Mouse (Mus musculus) large intestine, adult 2 months (tissue): ENCODE data around the gene Mta2. TPM values are rescaled to one million over a fixed set of nuclear protein-coding genes. Genes with fewer than 3 reads are reported as not detected.
A peak's percentile ranks its signal among the peaks of the same experiment; 100 is the strongest.

Source experiments
- DNase-seq: peaks from one replicate; pipeline ENCODE4 v3.0.0-alpha.2; 2012; ENCODE audit warnings: low read depth, low spot score
- WGBS: fragments of 180-500 bp; shearing (Covaris S2); methylation state at CpG from one replicate; pipeline ENCODE4 v1.1.7; 2018; 5-methylcytosine and 5-hydroxymethylcytosine counted together
- polyA plus RNA-seq: library from polyadenylated mRNA; depleted of rRNA; stranded (reverse); fragments of >200 nt; gene quantifications from 2 replicates; pipeline ENCODE4 v1.2.3, GENCODE M21; 2012; rRNA removed

Gene Mta2
- polyA plus RNA-seq, 1 experiment = 32.3 TPM

- WGBS = under 1% methylated on average over 53 of the region's 53 CpGs
- no peak for DNase-seq
These were observed 48.1 kb downstream of the Mta2 start for GRCm38 (mm10) chr19:8989567-8990431.

DNA sequence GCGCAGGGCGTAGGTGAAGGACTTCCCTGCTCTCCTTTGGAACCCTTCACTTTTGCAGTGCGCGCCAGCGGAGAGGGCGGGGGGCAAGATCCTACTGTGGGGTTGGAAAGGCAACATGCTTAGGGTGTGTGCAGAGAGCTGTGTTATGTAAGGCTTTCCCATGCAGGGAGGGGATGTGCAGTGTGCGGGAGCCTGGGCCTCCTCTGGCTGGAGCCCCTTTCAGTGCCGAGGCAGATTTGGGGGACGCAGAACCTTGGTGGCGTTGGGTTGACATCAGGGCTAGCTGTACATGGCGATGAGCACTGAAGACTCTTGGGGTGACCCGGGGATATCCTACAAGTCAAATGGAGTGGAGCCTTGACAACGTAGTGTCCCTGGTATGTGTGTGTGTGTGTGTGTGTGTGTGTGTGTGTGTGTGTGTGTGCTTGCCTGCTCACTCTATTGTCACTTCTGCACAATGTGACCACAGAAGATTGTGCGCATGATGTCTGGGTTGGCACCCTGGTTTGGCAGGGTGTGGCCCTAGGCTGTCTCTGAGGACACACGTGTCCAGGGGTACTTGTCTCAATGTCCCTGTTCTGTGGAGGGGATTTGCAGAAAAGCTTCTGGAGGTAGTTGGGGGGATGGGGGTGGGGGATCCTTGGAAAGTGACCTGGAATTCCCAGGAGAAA is 48.9 kb downstream of the Mta2 start:
- 17% methylated on average over 15 of the region's 15 CpGs for WGBS
- DNase-seq = no peak

GRCm38 (mm10) chr19:8991245-8991870 is 49.7 kb downstream of the Mta2 start:
- 45% methylated on average over 4 of the region's 4 CpGs for WGBS
- DNase-seq = no peak

DNA sequence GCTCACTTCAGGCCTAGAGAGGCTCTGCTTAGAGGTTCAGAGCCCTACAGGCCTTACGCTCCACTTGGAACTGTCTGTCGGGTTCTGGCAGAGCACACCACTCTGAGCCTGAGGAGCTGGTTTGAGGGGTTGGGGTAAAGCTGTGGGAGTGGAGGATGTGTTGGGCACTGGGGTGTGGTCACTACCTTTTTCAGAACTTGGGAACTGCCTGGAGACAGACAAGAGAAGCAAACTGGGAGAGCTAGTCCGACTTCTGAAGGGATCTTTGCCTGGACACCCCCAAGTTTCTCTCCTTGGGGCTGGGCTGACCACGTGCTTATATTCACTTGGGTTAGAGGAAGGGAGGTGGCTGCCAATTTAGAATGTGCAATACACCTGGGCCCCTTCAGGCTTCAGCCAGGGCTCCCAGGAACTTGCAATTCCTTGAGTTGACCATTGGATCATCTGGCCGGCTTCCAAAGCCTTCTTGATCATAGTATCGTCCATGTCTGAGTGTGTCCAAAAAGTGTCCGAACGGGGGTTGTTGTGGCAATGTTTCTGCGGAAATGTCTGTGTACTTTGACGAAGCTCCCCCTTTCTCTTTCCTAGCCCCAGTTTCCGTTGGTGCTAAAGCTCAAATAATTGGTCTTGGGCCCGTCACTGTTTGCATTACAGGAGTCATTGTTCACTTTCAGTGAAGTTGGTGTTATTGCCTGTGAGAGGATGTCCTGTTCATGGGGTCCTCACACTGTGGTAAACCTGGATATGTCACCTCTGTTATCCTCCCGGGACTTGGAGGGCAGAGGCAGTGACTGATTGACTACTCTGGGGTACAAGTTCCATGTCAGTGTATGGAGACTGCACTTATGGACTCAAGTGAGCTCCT is 50.4 kb downstream of the Mta2 start:
- WGBS = 34% methylated on average over 13 of the region's 13 CpGs
- DNase-seq = no peak

- 16% methylated on average over 12 of the region's 12 CpGs for WGBS
- no peak for DNase-seq
These were observed 51.3 kb downstream of the Mta2 start for GRCm38 (mm10) chr19:8992769-8993624.

- no peak for DNase-seq
- 48% methylated on average over 2 of the region's 2 CpGs for WGBS
These were observed 51.9 kb downstream of the Mta2 start for GRCm38 (mm10) chr19:8993625-8993912.

DNA sequence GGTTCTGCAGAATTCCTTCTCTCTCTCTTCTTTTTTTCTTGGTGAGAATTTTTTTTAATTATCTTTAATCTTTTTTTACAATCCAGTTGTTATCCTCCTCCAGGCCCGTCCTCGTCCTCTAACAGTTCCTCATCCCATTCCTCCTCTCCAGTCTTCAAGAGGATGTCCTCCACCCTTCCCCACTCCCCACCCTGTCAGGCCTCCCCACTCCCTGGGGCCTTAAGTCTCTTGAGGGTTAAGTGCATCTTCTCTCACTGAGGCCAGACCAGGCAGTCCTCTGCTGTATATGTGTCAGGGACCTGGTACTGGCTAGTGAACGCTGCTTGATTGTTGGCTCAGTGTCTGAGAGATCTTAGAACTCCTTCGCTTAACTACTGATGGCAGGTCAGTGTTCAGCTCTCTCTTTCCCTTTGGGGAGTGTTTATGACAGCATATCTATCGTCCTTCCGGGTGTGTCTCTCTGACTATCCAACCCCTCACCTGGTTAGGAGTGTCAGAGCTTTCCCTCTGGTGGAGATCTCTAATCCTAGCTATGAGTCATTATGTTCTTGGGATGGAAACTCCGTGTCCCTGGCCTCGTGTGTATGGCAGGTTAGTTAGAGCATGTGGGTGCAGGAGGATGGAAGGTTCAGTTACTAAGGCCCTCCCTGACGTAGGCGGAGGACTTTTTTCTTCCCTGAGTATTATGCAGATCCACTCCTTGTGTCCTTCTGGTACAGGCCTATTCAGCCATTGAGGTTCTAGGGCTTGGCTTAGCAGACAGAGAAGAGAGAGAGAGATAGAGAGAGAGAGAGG is 53.3 kb downstream of the Mta2 start:
- WGBS = 13% methylated on average over 10 of the region's 10 CpGs
- no peak for DNase-seq

- WGBS = 88% methylated on average over 6 of the region's 6 CpGs
- no peak for DNase-seq
These were observed 54.9 kb downstream of the Mta2 start for GRCm38 (mm10) chr19:8996601-8997000.

GRCm38 (mm10) chr19:8997546-8997945 is 55.9 kb downstream of the Mta2 start:
- WGBS = 3% methylated on average over 4 of the region's 4 CpGs
- DNase-seq = peak; percentile 81

DNA sequence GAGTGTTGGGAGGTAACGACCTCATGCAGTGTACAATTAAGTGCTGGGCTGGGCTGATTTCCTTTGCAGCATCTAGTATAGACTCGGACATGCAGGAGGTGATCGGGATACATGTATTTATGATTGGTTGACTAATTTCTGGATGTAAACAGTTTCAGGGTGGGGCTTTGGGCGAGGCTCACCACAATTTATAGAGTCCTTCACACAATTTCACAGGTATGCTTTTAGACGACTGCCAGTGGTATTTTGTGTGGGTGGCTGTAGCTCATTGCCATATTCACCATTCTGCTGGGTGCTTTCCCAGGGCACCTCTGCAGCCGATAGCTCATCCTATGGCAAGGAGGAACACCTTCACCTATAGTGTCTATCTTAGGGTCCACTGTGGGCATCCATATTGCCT is 56.9 kb downstream of the Mta2 start:
- no peak for DNase-seq

GRCm38 (mm10) chr19:8999223-8999622 is 57.5 kb downstream of the Mta2 start:
- 81% methylated on average over 4 of the region's 4 CpGs for WGBS
- no peak for DNase-seq

More for the DNA sequence above, 56.9 kb downstream of the Mta2 start:
- WGBS = 25% methylated on average over 6 of the region's 6 CpGs

Other genes with a start within 250 kb of the Mta2 start
- gene Slc3a2, start 218.5 kb upstream of the Mta2 start, polyA plus RNA-seq = 194 and 323 TPM in 2 replicates
- gene Wdr74, start 206.0 kb upstream of the Mta2 start, polyA plus RNA-seq = 33.3 and 39.9 TPM in 2 replicates
- gene 1700092M07Rik, start 201.2 kb upstream of the Mta2 start, polyA plus RNA-seq = not detected in 2 replicates
- 71.7 and 97.3 TPM in 2 replicates for gene Stx5a, start 200.5 kb upstream of the Mta2 start, polyA plus RNA-seq
- 79.1 and 92.6 TPM in 2 replicates for gene Nxf1, start 184.8 kb upstream of the Mta2 start, polyA plus RNA-seq
- gene Tmem223, start 170.9 kb upstream of the Mta2 start, polyA plus RNA-seq = 107 and 131 TPM in 2 replicates
- gene Tmem179b, start 167.4 kb upstream of the Mta2 start, polyA plus RNA-seq = 107 and 122 TPM in 2 replicates
- gene Taf6l, start 155.5 kb upstream of the Mta2 start, polyA plus RNA-seq = 7.8 and 8.1 TPM in 2 replicates
- 46.2 and 53.1 TPM in 2 replicates for gene Polr2g, start 143.3 kb upstream of the Mta2 start, polyA plus RNA-seq
- 1.8 TPM in 2 replicates for gene Zbtb3, start 139.3 kb upstream of the Mta2 start, polyA plus RNA-seq
- 14.8 and 23.6 TPM in 2 replicates for gene Ttc9c, start 122.5 kb upstream of the Mta2 start, polyA plus RNA-seq
- 16.3 and 21.8 TPM in 2 replicates for gene Hnrnpul2, start 121.9 kb upstream of the Mta2 start, polyA plus RNA-seq
- 2.4 and 4.4 TPM in 2 replicates for gene AC129217.1, start 112.1 kb upstream of the Mta2 start, polyA plus RNA-seq
- 79.8 and 82.1 TPM in 2 replicates for gene Bscl2, start 104.4 kb upstream of the Mta2 start, polyA plus RNA-seq
- gene Gng3, start 102.7 kb upstream of the Mta2 start, polyA plus RNA-seq = 1.4 and 1.6 TPM in 2 replicates
- 0.74 and 0.84 TPM in 2 replicates for gene Lrrn4cl, start 91.1 kb upstream of the Mta2 start, polyA plus RNA-seq
- 82.6 and 86.1 TPM in 2 replicates for gene Ubxn1, start 70.4 kb upstream of the Mta2 start, polyA plus RNA-seq
- gene Uqcc3, start 61.0 kb upstream of the Mta2 start, polyA plus RNA-seq = 19.7 and 23.4 TPM in 2 replicates
- gene Lbhd1, start 58.1 kb upstream of the Mta2 start, polyA plus RNA-seq = 2.2 and 2.3 TPM in 2 replicates
- not detected in 2 replicates for gene Gm49403, start 57.9 kb upstream of the Mta2 start, polyA plus RNA-seq
- 17.7 and 21.0 TPM in 2 replicates for gene 1810009A15Rik, start 53.0 kb upstream of the Mta2 start, polyA plus RNA-seq
- not detected in 2 replicates for gene Gm49416, start 52.9 kb upstream of the Mta2 start, polyA plus RNA-seq
- gene Ints5, start 48.9 kb upstream of the Mta2 start, polyA plus RNA-seq = 24.4 and 26.9 TPM in 2 replicates
- 104 and 157 TPM in 2 replicates for gene Ganab, start 43.8 kb upstream of the Mta2 start, polyA plus RNA-seq
- 66.6 and 72.2 TPM in 2 replicates for gene B3gat3, start 21.5 kb upstream of the Mta2 start, polyA plus RNA-seq
- 6.8 and 8.9 TPM in 2 replicates for gene Rom1, start 12.5 kb upstream of the Mta2 start, polyA plus RNA-seq
- gene Eml3, start 12.3 kb upstream of the Mta2 start, polyA plus RNA-seq = 24.3 and 32.1 TPM in 2 replicates
- 13.6 and 18.5 TPM in 2 replicates for gene Tut1, start 12.0 kb downstream of the Mta2 start, polyA plus RNA-seq
- gene Eef1g, start 25.2 kb downstream of the Mta2 start, polyA plus RNA-seq = 302 and 315 TPM in 2 replicates
- 11.2 and 19.9 TPM in 2 replicates for gene Ahnak, start 47.4 kb downstream of the Mta2 start, polyA plus RNA-seq
- gene Scgb1a1, start 146.1 kb downstream of the Mta2 start, polyA plus RNA-seq = 0.45 and 1.1 TPM in 2 replicates
- gene Asrgl1, start 193.8 kb downstream of the Mta2 start, polyA plus RNA-seq = 0.79 and 0.96 TPM in 2 replicates